ENCODE assay signal across 11 mouse cellular contexts in genomic region chr10:24111116-24111778, GRCm38 (mm10). TPM values are rescaled to one million over a fixed set of nuclear protein-coding genes. Genes with fewer than 3 reads are reported as not detected.
DNase-seq lines count a peak whose midpoint lies in the region; ATAC-seq and TF ChIP-seq lines count a peak whose summit lies in the region.
"Had no signal": no experiment of that assay in that cellular context is flagged by ENCODE, and none has a peak within 500 bp of the region (broad histone marks: within the 10 kb centered on the region; RNA-seq: fewer than 3 reads in every experiment).

No protein-coding gene starts in this region.

- DNase-seq in hindbrain, embryonic 10.5 days (ENCODE audit: low spot score), result peak; percentile 34
- peak; percentile 58 for DNase-seq in A20 (ENCODE audit: low read depth, low spot score)
- DNase-seq in Muller cell, postnatal 12 days (ENCODE audit: inconsistent ontology term), result peak; percentile 51
- peak; percentile 67 to 75 for DNase-seq in kidney, postnatal 36 days
- DNase-seq in midbrain, embryonic 14.5 days, result peak; percentile 87

- H3K9ac ChIP-seq in hindbrain, embryonic 13.5 days, result no peak overlapping the region
- H3K9ac ChIP-seq in midbrain, embryonic 14.5 days (replicated peaks; ENCODE audit: low read length), result no peak overlapping the region
- H3K9ac ChIP-seq: embryonic facial prominence, embryonic 13.5 days; liver, embryonic 15.5 days had no signal

- 57% methylated on average over 6 of the region's 6 CpGs for WGBS in hindbrain, embryonic 10.5 days
- 57% methylated on average over 6 of the region's 6 CpGs for WGBS in hindbrain, embryonic 13.5 days
- WGBS in midbrain, embryonic 14.5 days, result 49% methylated on average over 6 of the region's 6 CpGs

- no peak overlapping the region for H3K4me3 ChIP-seq in hindbrain, embryonic 10.5 days
- H3K4me3 ChIP-seq in hindbrain, embryonic 13.5 days, result no peak overlapping the region
- H3K4me3 ChIP-seq in cortical plate, adult 2 months (ENCODE audit: insufficient read depth, low read length), result no peak overlapping the region
- H3K4me3 ChIP-seq in midbrain, embryonic 14.5 days (replicated peaks; ENCODE audit: low read depth, low read length), result no peak overlapping the region
- H3K4me3 ChIP-seq: embryonic facial prominence, embryonic 13.5 days; liver, embryonic 15.5 days had no signal

- no peaks in the 10 kb centered on the region for H3K36me3 ChIP-seq in hindbrain, embryonic 10.5 days
- H3K36me3 ChIP-seq in hindbrain, embryonic 13.5 days, result no peaks in the 10 kb centered on the region
- no peaks in the 10 kb centered on the region for H3K36me3 ChIP-seq in midbrain, embryonic 14.5 days (ENCODE audit: control insufficient read depth, insufficient read depth, low read length)
- H3K36me3 ChIP-seq: embryonic facial prominence, embryonic 13.5 days; liver, embryonic 15.5 days had no signal

- no peak overlapping the region for H3K27ac ChIP-seq in hindbrain, embryonic 10.5 days
- no peak overlapping the region for H3K27ac ChIP-seq in hindbrain, embryonic 13.5 days
- H3K27ac ChIP-seq in cortical plate, adult 2 months (ENCODE audit: insufficient read depth, low read length), result no peak overlapping the region
- no peak overlapping the region for H3K27ac ChIP-seq in midbrain, embryonic 14.5 days (replicated peaks; ENCODE audit: low read depth, low read length)
- H3K27ac ChIP-seq: embryonic facial prominence, embryonic 13.5 days; liver, embryonic 15.5 days had no signal

- no peak for TF ChIP-seq POLR2A in cortical plate, adult 2 months (IDR thresholded peaks at IDR 0.05; ENCODE audit: extremely low read depth, insufficient read depth, low read length)

- H3K4me2 ChIP-seq in hindbrain, embryonic 13.5 days, result no peak overlapping the region
- no peak overlapping the region for H3K4me2 ChIP-seq in midbrain, embryonic 14.5 days (ENCODE audit: low read length)
- H3K4me2 ChIP-seq: embryonic facial prominence, embryonic 13.5 days; liver, embryonic 15.5 days had no signal

- no peaks in the 10 kb centered on the region for H3K4me1 ChIP-seq in hindbrain, embryonic 10.5 days (replicated peaks)
- H3K4me1 ChIP-seq in hindbrain, embryonic 13.5 days (replicated peaks), result no peaks in the 10 kb centered on the region
- no peaks in the 10 kb centered on the region for H3K4me1 ChIP-seq in cortical plate, adult 2 months (ENCODE audit: control insufficient read depth, insufficient read depth, low read length)
- H3K4me1 ChIP-seq in midbrain, embryonic 14.5 days (ENCODE audit: control insufficient read depth, insufficient read depth, low read length), result no peaks in the 10 kb centered on the region
- H3K4me1 ChIP-seq: embryonic facial prominence, embryonic 13.5 days had no signal

- ATAC-seq in hindbrain, embryonic 13.5 days (ENCODE audit: low FRiP score), result no peak
- no peak for ATAC-seq in midbrain, embryonic 14.5 days (ENCODE audit: low FRiP score, low TSS enrichment)
- no peak for ATAC-seq in activated CD4-positive, CD25-positive, alpha-beta regulatory T cell, adult 4 months

- no peaks in the 10 kb centered on the region for H3K27me3 ChIP-seq in hindbrain, embryonic 10.5 days (ENCODE audit: insufficient read depth, poor library complexity, severe bottlenecking)
- H3K27me3 ChIP-seq in hindbrain, embryonic 13.5 days, result no peaks in the 10 kb centered on the region
- H3K27me3 ChIP-seq in midbrain, embryonic 14.5 days (ENCODE audit: control insufficient read depth, insufficient read depth, low read length), result no peaks in the 10 kb centered on the region
- H3K27me3 ChIP-seq: embryonic facial prominence, embryonic 13.5 days; liver, embryonic 15.5 days had no signal

- peaks cover 11% of the 10 kb centered on the region; the same call in 1 of the 2 replicates for H3K9me3 ChIP-seq in hindbrain, embryonic 10.5 days
- 0 out of 2 replicates have a peak, but pooled peaks cover 4% of the 10 kb centered on the region for H3K9me3 ChIP-seq in hindbrain, embryonic 13.5 days
- no peaks in the 10 kb centered on the region for H3K9me3 ChIP-seq in midbrain, embryonic 14.5 days (ENCODE audit: control insufficient read depth, low read length)
- H3K9me3 ChIP-seq: liver, embryonic 15.5 days had no signal

- TF ChIP-seq CTCF in cortical plate, adult 2 months (IDR thresholded peaks at IDR 0.05; ENCODE audit: extremely low read depth, insufficient read depth, low read length), result peak; percentile 55; the same call in 1 of the 2 replicates

RNA-seq across cellular contexts. Expression of gene Taar9, which starts 1.9 kb away (rescaled TPM):
- polyA plus RNA-seq in hindbrain, embryonic 10.5 days (2016; fragmentation: Nextera tagmentation; extraction: Ambion mirVana), result 0.41 TPM in 1 of 2 replicates, not detected in the other
- polyA plus RNA-seq in hindbrain, embryonic 13.5 days (2015; fragmentation: Nextera tagmentation; extraction: Ambion mirVana), result not detected in 2 replicates
- not detected in 2 replicates for polyA plus RNA-seq in cortical plate, adult 2 months (2012; rRNA removed)
- not detected in 2 replicates for polyA plus RNA-seq in midbrain, embryonic 14.5 days (2014; fragmentation: Nextera tagmentation; extraction: Ambion mirVana)
- not detected for polyA plus RNA-seq in activated CD4-positive, CD25-positive, alpha-beta regulatory T cell, adult 4 months (2017; shearing (Covaris generic))
- polyA plus RNA-seq: embryonic facial prominence, embryonic 13.5 days; liver, embryonic 15.5 days; stomach, embryonic 16.5 days had no signal

RNA-seq across cellular contexts. Expression of gene Taar8c, which starts 9.5 kb away (rescaled TPM):
- not detected in 2 replicates for polyA plus RNA-seq in hindbrain, embryonic 10.5 days (2016; fragmentation: Nextera tagmentation; extraction: Ambion mirVana)
- not detected in 2 replicates for polyA plus RNA-seq in hindbrain, embryonic 13.5 days (2015; fragmentation: Nextera tagmentation; extraction: Ambion mirVana)
- polyA plus RNA-seq in cortical plate, adult 2 months (2012; rRNA removed), result not detected in 2 replicates
- polyA plus RNA-seq in midbrain, embryonic 14.5 days (2014; fragmentation: Nextera tagmentation; extraction: Ambion mirVana), result not detected in 2 replicates
- not detected for polyA plus RNA-seq in activated CD4-positive, CD25-positive, alpha-beta regulatory T cell, adult 4 months (2017; shearing (Covaris generic))
- polyA plus RNA-seq: embryonic facial prominence, embryonic 13.5 days; liver, embryonic 15.5 days; stomach, embryonic 16.5 days had no signal

RNA-seq across cellular contexts. Expression of gene Taar8b, which starts 19.2 kb away (rescaled TPM):
- polyA plus RNA-seq in hindbrain, embryonic 10.5 days (2016; fragmentation: Nextera tagmentation; extraction: Ambion mirVana), result not detected in 2 replicates
- polyA plus RNA-seq in hindbrain, embryonic 13.5 days (2015; fragmentation: Nextera tagmentation; extraction: Ambion mirVana), result not detected in 2 replicates
- polyA plus RNA-seq in cortical plate, adult 2 months (2012; rRNA removed), result not detected in 2 replicates
- not detected in 2 replicates for polyA plus RNA-seq in midbrain, embryonic 14.5 days (2014; fragmentation: Nextera tagmentation; extraction: Ambion mirVana)
- polyA plus RNA-seq in activated CD4-positive, CD25-positive, alpha-beta regulatory T cell, adult 4 months (2017; shearing (Covaris generic)), result not detected
- polyA plus RNA-seq: embryonic facial prominence, embryonic 13.5 days; liver, embryonic 15.5 days; stomach, embryonic 16.5 days had no signal

RNA-seq across cellular contexts. Expression of gene Taar8a, which starts 34.9 kb away (rescaled TPM):
- not detected in 2 replicates for polyA plus RNA-seq in hindbrain, embryonic 10.5 days (2016; fragmentation: Nextera tagmentation; extraction: Ambion mirVana)
- polyA plus RNA-seq in hindbrain, embryonic 13.5 days (2015; fragmentation: Nextera tagmentation; extraction: Ambion mirVana), result not detected in 2 replicates
- polyA plus RNA-seq in cortical plate, adult 2 months (2012; rRNA removed), result not detected in 2 replicates
- not detected in 2 replicates for polyA plus RNA-seq in midbrain, embryonic 14.5 days (2014; fragmentation: Nextera tagmentation; extraction: Ambion mirVana)
- not detected for polyA plus RNA-seq in activated CD4-positive, CD25-positive, alpha-beta regulatory T cell, adult 4 months (2017; shearing (Covaris generic))
- polyA plus RNA-seq: embryonic facial prominence, embryonic 13.5 days; liver, embryonic 15.5 days; stomach, embryonic 16.5 days had no signal

RNA-seq across cellular contexts. Expression of gene Stx7, which starts 37.9 kb away (rescaled TPM):
- polyA plus RNA-seq in hindbrain, embryonic 10.5 days (2016; fragmentation: Nextera tagmentation; extraction: Ambion mirVana), result 63.8 and 87.5 TPM in 2 replicates
- 273 and 279 TPM in 2 replicates for polyA plus RNA-seq in hindbrain, embryonic 13.5 days (2015; fragmentation: Nextera tagmentation; extraction: Ambion mirVana)
- 143 and 154 TPM in 2 replicates for polyA plus RNA-seq in cortical plate, adult 2 months (2012; rRNA removed)
- polyA plus RNA-seq in midbrain, embryonic 14.5 days (2014; fragmentation: Nextera tagmentation; extraction: Ambion mirVana), result 326 and 358 TPM in 2 replicates
- 10 to 100 TPM; 23.3 to 33.2 TPM for polyA plus RNA-seq in activated CD4-positive, CD25-positive, alpha-beta regulatory T cell, adult 4 months (2017; shearing (Covaris generic))

Comparison
In these comparisons a context has a peak if more than half of its experiments do, and no peak if none do; other contexts are left out.
1. DNase-seq: peak in every context shown above with its lines; median percentile 87 in midbrain, embryonic 14.5 days; 71 in kidney, postnatal 36 days; 58 in A20; 51 in Muller cell, postnatal 12 days; 34 in hindbrain, embryonic 10.5 days.